Mouse (Mus musculus) cortical plate, adult 2 months (tissue): ENCODE measurements around the gene Olfr1394.

Experiments
- CTCF ChIP-seq: fragments of 200-500 bp; IDR thresholded peaks from 2 replicates; pipeline ENCODE4 v1.5.1; 2011; ENCODE audit warnings: mild to moderate bottlenecking, control low read depth, low read length; ENCODE audit not compliant: insufficient read depth; ENCODE audit errors: extremely low read depth
- POLR2A ChIP-seq: fragments of 200-500 bp; IDR thresholded peaks from 2 replicates; pipeline ENCODE4 v1.6.1; 2011; ENCODE audit warnings: mild to moderate bottlenecking, low read length, control low read depth; ENCODE audit not compliant: insufficient read depth; ENCODE audit errors: extremely low read depth

GRCm38 (mm10) chr11:49119635-49120034 lies 34.5 kb upstream of the Olfr1394 start:
- TF ChIP-seq POLR2A (no peak), CTCF (no peak)
